Mouse (Mus musculus) embryonic facial prominence, embryonic 10.5 days (tissue): ENCODE data around the gene Cfap206. TPM values are rescaled to one million over a fixed set of nuclear protein-coding genes. Genes with fewer than 3 reads are reported as not detected.
"Not testable (repeated sequence)": the region's sequence is repeated elsewhere in the genome, so short reads cannot be mapped to it uniquely, and the experiment has no call there.

Source experiments
- DNase-seq: peaks from one replicate; pipeline ENCODE4 v3.0.0-alpha.2; 2017; ENCODE audit warnings: low spot score
- H3K27ac ChIP-seq: fragments of 300-500 bp; sonication (generic); replicated peaks from 2 replicates; pipeline ENCODE4 v1.5.1; 2016; ENCODE audit warnings: mild to moderate bottlenecking
- H3K27me3 ChIP-seq: fragments of 300-500 bp; sonication (generic); replicated peaks from 2 replicates; pipeline ENCODE4 v1.6.1; 2016; ENCODE audit warnings: low read depth, mild to moderate bottlenecking; ENCODE audit not compliant: poor library complexity, severe bottlenecking
- H3K36me3 ChIP-seq: fragments of 300-500 bp; sonication (generic); replicated peaks from 2 replicates; pipeline ENCODE4 v1.6.1; 2016; ENCODE audit warnings: mild to moderate bottlenecking, moderate library complexity
- H3K4me1 ChIP-seq: fragments of 300-500 bp; sonication (generic); 2 replicates; pipeline ENCODE4 v1.6.1; 2016
- H3K4me3 ChIP-seq: fragments of 300-500 bp; sonication (generic); 2 replicates; pipeline ENCODE4 v1.5.1; 2016; ENCODE audit warnings: mild to moderate bottlenecking, moderate library complexity
- H3K9me3 ChIP-seq: fragments of 300-500 bp; sonication (generic); 2 replicates; pipeline ENCODE4 v1.6.1; 2016; ENCODE audit warnings: mild to moderate bottlenecking
- WGBS: fragments of 180-500 bp; shearing (Covaris S2); methylation state at CpG from one replicate; pipeline ENCODE4 v1.1.7; 2016; 5-methylcytosine and 5-hydroxymethylcytosine counted together
- polyA plus RNA-seq: library from polyadenylated mRNA; unstranded; fragments of >200 nt; fragmentation: Nextera tagmentation; extraction: Ambion mirVana; gene quantifications from 2 replicates; pipeline ENCODE4 v1.2.1, GENCODE M21; 2016

Cfap206 gene
- polyA plus RNA-seq = 0.42 and 0.67 TPM in 2 replicates

GRCm38 (mm10) chr4:34729851-34730341, at the start of gene Cfap206:
Gene Cfap206 (minus strand): TSS chr4:34730206.
- WGBS = under 1% methylated on average over 38 of the region's 38 CpGs
- Histone ChIP-seq H3K9me3 (no peaks in the 10 kb centered on the region), H3K27me3 (peaks cover 10% of the 10 kb centered on the region), H3K4me3 (peak within 1 kb of the TSS; percentile 65), H3K36me3 (no peaks in the 10 kb centered on the region), H3K27ac (no peak within 1 kb of the TSS), H3K4me1 (peaks cover 7% of the 10 kb centered on the region)
- peak; percentile 89 for DNase-seq

GRCm38 (mm10) chr4:34777677-34778527, 47.9 kb upstream of the Cfap206 start, which contains the start of gene Smim8:
Gene Smim8 (minus strand): TSS chr4:34778423.
- 0 out of 2 replicates have a peak, but pooled peaks cover 3% of the 10 kb centered on the region for H3K4me1 ChIP-seq
- WGBS = 6% methylated on average over 40 of the region's 40 CpGs

GRCm38 (mm10) chr4:34771652-34772371, 41.8 kb upstream of the Cfap206 start:
- H3K36me3 ChIP-seq = 0 out of 2 replicates have a peak, but pooled peaks cover 10% of the 10 kb centered on the region
- H3K4me1 ChIP-seq = 0 out of 2 replicates have a peak, but pooled peaks cover 1% of the 10 kb centered on the region
- H3K27me3 ChIP-seq = no peaks in the 10 kb centered on the region
- 15% methylated on average over 8 of the region's 8 CpGs for WGBS
- H3K27ac ChIP-seq = no peak overlapping the region
- no peak overlapping the region for H3K4me3 ChIP-seq
- DNase-seq = peak; percentile 20
- H3K9me3 ChIP-seq = no peaks in the 10 kb centered on the region

More at GRCm38 (mm10) chr4:34777677-34778527, 47.9 kb upstream of the Cfap206 start, which contains the start of gene Smim8:
- Histone ChIP-seq H3K27ac (peak within 1 kb of the TSS; percentile 88), H3K36me3 (no peaks in the 10 kb centered on the region), H3K9me3 (no peaks in the 10 kb centered on the region), H3K27me3 (no peaks in the 10 kb centered on the region), H3K4me3 (peak within 1 kb of the TSS; percentile 75)
- DNase-seq = peak; percentile 94

GRCm38 (mm10) chr4:34756163-34756562, 26.2 kb upstream of the Cfap206 start, which contains the start of gene Gm136:
Gene Gm136 (minus strand): TSS chr4:34756263.
- H3K36me3 ChIP-seq = no peaks in the 10 kb centered on the region
- 95% methylated on average over 1 of the region's 1 CpGs for WGBS
- no peak for DNase-seq
- no peak within 1 kb of the TSS for H3K27ac ChIP-seq
- H3K4me3 ChIP-seq = no peak within 1 kb of the TSS
- H3K27me3 ChIP-seq = no peaks in the 10 kb centered on the region
- no peaks in the 10 kb centered on the region for H3K4me1 ChIP-seq
- H3K9me3 ChIP-seq = no peaks in the 10 kb centered on the region

GRCm38 (mm10) chr4:34749236-34749635, 19.2 kb upstream of the Cfap206 start:
- H3K4me1 ChIP-seq = no peaks in the 10 kb centered on the region
- DNase-seq = no peak
- H3K27me3 ChIP-seq = no peaks in the 10 kb centered on the region
- H3K9me3 ChIP-seq = no peaks in the 10 kb centered on the region
- no peak overlapping the region for H3K4me3 ChIP-seq
- H3K36me3 ChIP-seq = no peaks in the 10 kb centered on the region
- WGBS = 60% methylated on average over 6 of the region's 6 CpGs
- H3K27ac ChIP-seq = no peak overlapping the region

- peaks cover 7% of the 10 kb centered on the region for H3K4me1 ChIP-seq
- H3K4me3 ChIP-seq = no peak overlapping the region
- H3K27ac ChIP-seq = no peak overlapping the region
- WGBS = 85% methylated on average over 3 of the region's 3 CpGs
- no peaks in the 10 kb centered on the region for H3K9me3 ChIP-seq
- DNase-seq = no peak
- H3K36me3 ChIP-seq = no peaks in the 10 kb centered on the region
- H3K27me3 ChIP-seq = peaks cover 5% of the 10 kb centered on the region
Measured at GRCm38 (mm10) chr4:34734461-34734860, 4.5 kb upstream of the Cfap206 start.

GRCm38 (mm10) chr4:34733415-34733814, 3.4 kb upstream of the Cfap206 start:
- WGBS = 25% methylated on average over 2 of the region's 2 CpGs
- not testable (repeated sequence) for H3K27me3 ChIP-seq, H3K36me3 ChIP-seq, H3K27ac ChIP-seq, H3K4me1 ChIP-seq, H3K4me3 ChIP-seq, DNase-seq, H3K9me3 ChIP-seq

GRCm38 (mm10) chr4:34725710-34726109, 4.3 kb downstream of the Cfap206 start:
- DNase-seq, H3K4me1 ChIP-seq, H3K27me3 ChIP-seq, H3K36me3 ChIP-seq, H3K9me3 ChIP-seq, H3K27ac ChIP-seq, H3K4me3 ChIP-seq: not testable (repeated sequence)
- 88% methylated on average over 3 of the region's 3 CpGs for WGBS

- WGBS = 58% methylated on average over 4 of the region's 4 CpGs
- Histone ChIP-seq H3K4me1 (no peaks in the 10 kb centered on the region), H3K27me3 (0 out of 2 replicates have a peak, but pooled peaks cover 4% of the 10 kb centered on the region), H3K9me3 (peaks cover 9% of the 10 kb centered on the region), H3K36me3 (no peaks in the 10 kb centered on the region), H3K4me3 (no peak overlapping the region), H3K27ac (no peak overlapping the region)
- DNase-seq = no peak
Measured at GRCm38 (mm10) chr4:34724306-34724705, 5.7 kb downstream of the Cfap206 start.

GRCm38 (mm10) chr4:34723186-34723585, 6.8 kb downstream of the Cfap206 start:
- WGBS = 76% methylated on average over 4 of the region's 4 CpGs
- no peak overlapping the region for H3K27ac ChIP-seq
- no peaks in the 10 kb centered on the region for H3K36me3 ChIP-seq
- H3K9me3 ChIP-seq = peaks cover 13% of the 10 kb centered on the region
- no peak overlapping the region for H3K4me3 ChIP-seq
- H3K27me3 ChIP-seq = no peaks in the 10 kb centered on the region
- no peak for DNase-seq
- H3K4me1 ChIP-seq = no peaks in the 10 kb centered on the region

GRCm38 (mm10) chr4:34720127-34720895, 9.7 kb downstream of the Cfap206 start:
- 89% methylated on average over 7 of the region's 7 CpGs for WGBS

GRCm38 (mm10) chr4:34719421-34719820, 10.6 kb downstream of the Cfap206 start:
- H3K27me3 ChIP-seq = no peaks in the 10 kb centered on the region
- no peak for DNase-seq
- H3K4me1 ChIP-seq = no peaks in the 10 kb centered on the region
- 97% methylated on average over 12 of the region's 12 CpGs for WGBS
- no peak overlapping the region for H3K4me3 ChIP-seq
- peaks cover 13% of the 10 kb centered on the region for H3K9me3 ChIP-seq
- H3K27ac ChIP-seq = no peak overlapping the region
- H3K36me3 ChIP-seq = no peaks in the 10 kb centered on the region

More at GRCm38 (mm10) chr4:34720127-34720895, 9.7 kb downstream of the Cfap206 start:
- Histone ChIP-seq H3K4me1 (no peaks in the 10 kb centered on the region), H3K9me3 (peaks cover 13% of the 10 kb centered on the region), H3K27ac (no peak overlapping the region), H3K36me3 (no peaks in the 10 kb centered on the region), H3K27me3 (no peaks in the 10 kb centered on the region), H3K4me3 (no peak overlapping the region)
- no peak for DNase-seq
